Mouse (Mus musculus) spleen, adult 2 months (tissue): ENCODE results near the gene Atp6v1g1.

Source experiments
- CTCF ChIP-seq: fragments of 200-500 bp; IDR thresholded peaks from 2 replicates; pipeline ENCODE4 v1.5.1; 2011; ENCODE audit warnings: mild to moderate bottlenecking, inconsistent platforms; ENCODE audit not compliant: insufficient read depth, insufficient read length, insufficient replicate concordance; ENCODE audit errors: extremely low read depth
- POLR2A ChIP-seq: fragments of 200-500 bp; IDR thresholded peaks from 2 replicates; pipeline ENCODE4 v1.6.1; 2011; ENCODE audit warnings: low read depth, low read length, inconsistent platforms

DNA sequence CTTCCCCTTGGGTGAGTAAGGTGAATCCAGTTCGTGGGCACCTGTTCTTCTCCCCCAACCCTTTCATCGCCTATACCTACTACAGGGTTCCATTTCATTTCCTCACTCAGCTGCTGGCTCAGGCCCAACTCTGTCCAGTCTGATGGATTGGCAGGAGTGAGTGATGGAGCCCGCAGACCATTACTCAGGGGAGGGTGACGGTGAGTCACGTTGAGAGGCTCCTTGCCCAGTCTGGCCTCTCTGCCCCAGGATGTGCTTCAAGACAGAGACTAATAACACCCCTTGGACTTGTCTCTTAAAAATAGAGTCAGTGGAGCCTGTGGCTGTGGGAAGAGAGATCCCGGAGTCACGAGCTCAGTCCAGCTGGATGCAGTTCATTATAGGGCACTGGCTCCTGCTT is 14.2 kb upstream of the Atp6v1g1 start:
- TF ChIP-seq POLR2A (no peak), CTCF (no peak)
